Mouse (Mus musculus) frontal cortex, postnatal 25 days (tissue): Measurements from ENCODE around the gene Tbc1d24.

Experiments used
- DNase-seq, 2 experiments: peaks; one replicate each; pipeline ENCODE4 v3.0.0; 2022; ENCODE audit warnings: low spot score in 2 of 2

Tbc1d24 gene

DNA sequence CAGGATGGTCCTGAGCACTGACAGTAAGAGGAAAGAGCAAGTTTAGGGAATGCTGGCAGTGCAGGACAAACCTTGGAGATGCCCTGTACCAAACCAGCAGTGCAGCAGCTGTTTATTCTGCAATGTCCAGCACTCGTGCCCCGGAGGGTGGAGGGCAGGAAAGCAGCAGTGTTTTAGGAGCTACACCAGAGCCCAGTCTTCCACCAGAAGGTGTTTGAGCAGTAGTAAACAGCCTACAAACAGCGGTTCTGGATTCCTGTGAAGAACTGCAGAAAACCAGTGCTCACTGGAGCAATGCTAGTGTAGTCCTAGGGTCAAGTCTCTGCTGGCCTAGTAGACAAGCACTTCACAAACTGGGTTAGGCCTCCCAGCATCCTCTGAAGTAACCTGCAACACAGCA is 31.1 kb downstream of the Tbc1d24 start:
- no peak for DNase-seq

DNA sequence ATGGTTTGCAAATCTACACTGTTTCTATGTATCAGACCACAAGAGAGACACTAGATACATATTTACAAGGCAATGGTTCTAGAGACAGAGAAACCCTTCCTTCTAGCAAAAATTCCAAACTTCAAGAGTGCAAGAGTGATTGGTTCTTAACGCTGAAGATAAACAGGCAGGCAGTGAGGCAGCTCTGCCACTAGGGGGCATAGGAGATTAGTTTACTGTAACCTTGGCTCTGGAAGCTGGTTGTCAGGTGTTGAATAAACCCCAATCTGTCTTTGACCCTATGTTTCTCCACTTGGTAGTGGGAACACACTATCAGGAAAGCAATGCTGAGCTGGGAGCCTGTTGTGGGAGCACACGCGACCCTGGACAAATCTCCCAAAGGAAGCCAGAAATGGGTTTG is 31.9 kb downstream of the Tbc1d24 start:
- peak; percentile 44 to 49 for DNase-seq

DNA sequence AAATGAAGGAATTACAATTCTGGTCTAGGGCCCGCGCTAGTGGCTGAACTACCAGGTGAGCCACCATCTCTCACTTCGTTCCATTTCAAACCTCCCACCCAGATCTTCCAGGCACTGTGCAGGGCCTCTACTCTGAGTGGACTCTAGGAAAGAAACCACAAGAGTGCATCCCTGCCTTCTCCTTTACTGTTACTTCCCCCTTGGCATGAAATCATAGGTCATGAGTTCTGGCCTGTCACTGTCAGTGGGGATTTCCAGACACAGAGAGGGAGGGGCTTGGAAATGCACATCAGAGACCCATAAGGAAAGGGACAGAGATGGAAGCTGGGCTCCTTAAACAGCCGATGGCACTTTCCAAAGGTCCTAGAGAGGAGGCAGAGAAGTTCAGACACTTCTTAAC is 33.6 kb downstream of the Tbc1d24 start:
- DNase-seq, result no peak

DNA sequence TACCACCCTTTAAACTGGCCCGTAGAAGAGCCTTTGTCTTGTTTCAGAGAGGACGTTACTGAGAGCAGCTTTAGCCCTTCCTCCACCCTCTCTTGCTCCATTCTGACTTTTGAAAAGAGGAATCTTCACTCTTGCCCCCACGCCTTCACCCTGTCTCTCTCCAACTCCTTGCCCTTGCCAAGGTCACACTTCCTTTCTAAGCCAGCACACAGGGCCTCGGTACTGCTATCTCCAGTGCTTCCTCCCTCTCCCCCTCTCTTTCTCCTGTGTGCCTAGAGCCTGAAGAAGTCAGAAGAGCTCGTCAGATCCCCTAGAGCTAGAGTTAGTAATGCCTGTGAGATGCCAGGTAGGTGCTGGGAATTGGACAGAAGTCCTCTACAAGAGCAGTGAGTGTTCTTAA is 34.6 kb downstream of the Tbc1d24 start:
- DNase-seq, result no peak

DNA sequence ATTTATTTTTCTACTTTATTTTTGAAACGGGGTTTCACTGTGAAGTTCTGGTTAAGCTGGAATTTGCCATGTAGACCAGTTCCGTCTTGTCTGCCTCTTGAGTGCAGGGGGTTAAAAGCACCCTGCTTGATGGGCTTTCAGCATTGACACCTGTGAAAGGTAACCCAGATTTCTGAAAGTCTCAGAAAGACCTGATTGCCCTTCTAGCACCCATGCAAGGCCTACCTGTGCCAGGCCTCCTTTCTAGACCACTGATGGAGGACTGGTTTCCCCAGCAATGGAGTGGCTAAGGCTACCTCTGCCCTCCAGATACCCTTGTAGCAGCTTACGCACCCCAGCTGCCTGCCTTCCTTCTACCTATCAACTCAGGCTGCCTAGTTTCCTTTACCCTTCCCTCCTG is 35.2 kb downstream of the Tbc1d24 start:
- no peak for DNase-seq

DNA sequence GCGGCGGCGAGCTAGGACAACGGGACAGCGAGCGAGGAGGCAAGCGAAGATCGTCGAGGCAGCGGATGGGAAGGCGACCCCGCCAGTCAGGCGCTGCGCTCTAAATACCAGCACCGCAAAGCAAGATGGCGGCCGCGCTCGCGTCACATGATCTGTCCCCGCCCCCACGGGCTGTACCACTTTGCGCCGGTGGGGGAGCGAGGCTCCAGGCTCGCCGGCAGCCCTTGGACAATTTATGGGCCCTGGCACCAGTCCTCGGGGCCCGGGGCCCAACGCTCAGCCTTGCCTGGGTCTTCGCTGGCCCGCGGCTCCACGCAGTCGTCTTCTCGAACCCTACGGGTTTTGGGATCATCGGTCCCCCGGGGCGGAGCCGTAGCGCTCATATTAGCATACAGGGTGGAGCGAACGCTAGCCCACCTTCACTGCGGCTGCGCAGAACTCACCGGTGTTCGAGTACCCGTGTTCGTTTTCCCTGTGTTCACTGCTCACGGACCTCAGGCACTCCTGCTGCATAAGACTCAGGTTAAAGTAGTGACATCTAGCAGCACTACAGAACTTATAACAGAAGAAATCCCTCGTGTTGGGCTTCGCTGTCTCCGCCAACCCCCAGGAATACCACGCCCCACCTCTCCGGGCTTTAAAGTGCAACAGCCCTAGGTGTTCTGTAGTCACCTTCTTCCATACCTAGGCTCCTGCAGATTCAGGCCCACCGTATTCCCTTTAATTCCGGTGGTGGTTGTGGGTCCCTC is 35.9 kb downstream of the Tbc1d24 start, which contains the start of gene Atp6v0c:
Gene Atp6v0c, minus strand, starts transcription at position 386 of the 749 bp plus-strand sequence.
- peak; percentile 93 to 95 for DNase-seq

DNA sequence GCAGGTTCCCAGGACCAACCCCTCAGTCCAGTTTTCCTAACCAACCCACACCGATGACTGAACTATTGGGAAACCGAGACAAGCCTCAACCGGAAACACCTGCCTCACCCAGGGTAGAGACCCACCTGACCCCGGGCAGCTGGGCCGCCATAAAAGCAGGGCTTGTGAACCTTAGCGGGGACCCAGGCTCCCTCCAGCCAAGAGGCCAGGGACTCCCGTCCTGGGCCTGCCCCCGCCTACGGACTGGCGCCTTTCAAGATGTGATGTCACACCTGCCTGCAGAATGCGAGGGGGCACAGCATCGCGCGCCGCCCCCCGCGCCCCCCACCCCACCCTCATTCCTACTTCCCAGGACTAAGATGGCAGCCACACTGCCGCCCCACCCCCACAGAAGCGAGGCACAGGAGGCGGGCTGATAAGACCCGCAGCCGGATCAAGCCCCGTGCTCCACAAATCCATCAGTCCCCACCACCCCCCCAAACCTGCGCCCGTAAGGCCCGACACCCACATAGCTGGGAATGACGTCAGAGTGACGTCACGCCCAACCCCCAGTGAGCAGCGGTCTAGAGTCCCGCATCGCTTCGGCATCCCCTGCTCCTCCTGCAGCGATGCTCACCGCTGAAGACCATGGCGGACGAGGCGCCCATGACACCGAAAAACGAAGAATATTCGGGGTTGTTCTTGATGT is 36.6 kb downstream of the Tbc1d24 start:
- peak in 1 of 2 experiments; percentile 69 for DNase-seq

DNA sequence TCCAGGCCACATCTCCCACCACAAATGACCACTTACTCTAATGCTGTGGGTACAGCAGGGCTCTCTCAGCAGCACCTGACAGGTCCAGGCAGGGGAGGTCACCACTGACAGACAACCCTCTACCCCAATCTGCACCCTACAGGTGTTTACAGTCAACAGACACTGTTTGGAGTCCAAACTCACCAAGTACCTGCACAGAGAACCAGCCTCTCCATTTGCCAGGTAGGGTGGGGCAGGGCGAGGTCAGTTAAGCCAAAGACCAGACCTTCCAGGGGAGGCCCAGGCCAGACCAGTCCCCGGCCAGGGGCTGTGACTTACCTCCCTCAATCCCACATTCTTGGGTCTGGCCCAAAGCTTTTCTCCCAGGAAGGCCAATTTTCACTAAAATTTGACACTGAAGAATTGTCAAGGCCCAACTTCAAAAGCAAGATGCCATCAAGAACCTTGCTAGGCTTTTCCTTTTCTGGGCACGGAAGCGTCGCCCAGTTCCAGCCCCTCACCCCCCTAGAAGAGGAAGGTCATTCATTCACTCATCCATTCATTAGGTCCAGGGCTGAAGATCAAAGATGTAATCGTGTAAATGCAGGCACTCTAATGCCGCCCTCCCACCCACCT is 37.4 kb downstream of the Tbc1d24 start:
- no peak for DNase-seq

DNA sequence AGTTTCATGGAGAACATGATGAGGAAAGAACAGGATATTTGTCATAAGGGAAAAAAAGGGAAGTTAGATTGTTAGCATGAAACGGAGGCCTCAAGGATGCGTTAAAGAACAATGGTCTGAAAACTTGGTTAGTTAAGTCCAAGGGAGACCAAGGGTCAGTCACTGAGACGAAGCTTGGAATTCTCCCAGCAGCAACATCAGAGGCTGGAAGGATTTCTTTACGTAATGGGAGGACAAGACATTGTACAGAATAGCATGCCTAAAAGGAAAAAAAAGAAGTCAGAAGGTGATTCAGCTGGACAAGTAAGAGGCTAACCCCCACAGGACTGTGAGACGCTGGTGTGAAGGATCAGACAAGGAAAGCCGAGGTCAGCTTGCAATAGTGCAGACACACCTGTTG is 38.2 kb downstream of the Tbc1d24 start:
- no peak for DNase-seq

DNA sequence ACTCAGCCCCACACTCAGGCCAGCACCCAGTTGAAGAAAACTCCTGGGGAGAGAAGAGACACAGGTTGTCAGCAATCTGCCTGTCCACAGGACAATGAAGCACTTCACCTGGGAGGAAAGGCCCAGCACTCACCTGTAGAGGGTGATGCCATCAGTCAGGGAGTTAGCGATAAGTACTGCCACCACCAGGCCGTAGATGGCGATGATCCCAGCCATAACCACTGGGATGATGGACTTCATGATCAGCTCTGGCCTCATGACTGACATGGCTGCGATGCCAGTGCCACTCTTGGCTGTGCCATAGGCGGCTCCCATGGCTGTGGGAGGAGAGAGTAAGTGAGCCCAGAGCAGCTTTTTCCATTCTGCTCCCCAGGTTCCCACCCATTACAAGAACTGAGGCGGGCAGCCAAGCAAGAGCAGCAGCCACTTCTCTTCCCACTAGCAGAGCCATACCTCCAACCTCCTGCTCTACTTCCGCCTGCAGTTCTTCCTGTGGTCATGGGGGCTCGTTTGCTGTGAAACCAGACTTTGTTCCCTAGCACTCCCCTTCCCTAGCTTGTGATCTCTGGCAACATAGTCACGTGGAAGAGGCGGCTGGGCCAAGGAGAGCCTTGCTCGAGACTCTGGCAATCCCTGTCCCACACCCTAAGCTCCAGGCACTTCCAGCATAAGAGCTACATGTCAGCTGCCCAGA is 40.6 kb downstream of the Tbc1d24 start:
- DNase-seq, result no peak

DNA sequence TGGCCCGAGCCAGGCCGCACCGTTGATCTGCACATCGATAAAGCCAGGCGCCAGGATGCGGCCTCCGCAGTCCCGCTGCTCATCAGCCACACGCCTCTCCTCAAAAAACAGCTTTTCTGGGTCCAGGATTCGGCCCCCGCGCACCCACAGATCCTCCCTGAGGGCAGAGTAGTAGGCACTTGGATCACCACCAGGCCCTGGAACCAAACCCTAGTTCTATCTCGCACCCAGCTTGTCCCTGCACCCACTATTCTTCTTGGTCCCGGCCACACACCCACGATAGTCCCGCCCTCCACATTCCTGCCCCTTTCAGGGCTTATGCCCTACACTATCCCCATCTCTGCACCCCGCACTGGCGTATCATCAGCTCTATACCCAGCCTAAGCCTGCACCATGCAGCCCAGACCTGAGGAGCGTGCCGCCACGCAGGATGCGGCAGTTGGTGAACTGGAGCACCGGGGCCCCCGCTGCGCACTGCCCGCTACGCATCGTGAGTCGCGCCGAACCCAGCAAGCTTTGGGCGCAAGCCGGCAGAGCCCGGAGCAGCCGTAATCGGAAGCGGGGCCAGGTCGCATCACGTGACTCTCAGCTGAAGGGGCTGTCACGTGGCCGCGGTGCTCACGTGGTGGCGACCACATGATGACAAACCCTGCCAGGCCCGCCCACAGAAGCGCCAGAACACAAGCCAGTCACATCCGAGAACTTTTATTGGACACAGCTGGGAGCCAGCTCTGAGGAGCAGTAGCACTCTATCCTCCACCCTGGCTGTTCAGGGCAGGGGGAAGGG is 42.0 kb downstream of the Tbc1d24 start, which contains the start of gene Amdhd2:
Gene Amdhd2, minus strand, starts transcription at position 591 of the 787 bp plus-strand sequence.
- peak; percentile 97 to 98 for DNase-seq

DNA sequence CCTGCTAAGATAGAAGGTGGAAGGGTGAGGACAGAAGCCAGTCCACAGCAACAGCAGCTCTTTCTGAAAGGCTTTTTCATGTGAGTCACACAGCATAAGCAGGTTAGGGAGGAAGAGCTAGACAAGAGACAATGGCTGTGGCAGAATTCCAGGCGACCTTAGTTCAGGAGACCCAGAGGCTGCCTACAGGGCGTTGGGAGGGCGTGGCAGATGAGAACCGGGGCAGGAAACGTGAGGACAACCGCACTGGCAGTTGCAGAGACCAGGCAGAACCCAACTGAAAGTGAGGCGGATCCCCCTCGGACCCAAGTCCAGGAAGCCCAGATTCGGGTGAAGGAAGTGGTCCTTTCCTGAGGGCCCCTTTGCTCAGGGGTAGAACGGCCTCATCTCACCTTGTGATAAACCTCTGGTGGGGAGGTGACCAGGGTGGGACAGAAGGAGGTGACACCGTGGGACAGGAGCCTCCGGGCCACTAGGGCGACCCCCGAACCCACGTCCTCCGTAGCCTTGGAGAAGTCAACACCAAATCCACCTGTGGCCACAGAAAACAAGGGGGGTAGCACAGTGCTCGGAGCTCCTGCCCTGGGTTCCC is 42.7 kb downstream of the Tbc1d24 start:
- no peak for DNase-seq

DNA sequence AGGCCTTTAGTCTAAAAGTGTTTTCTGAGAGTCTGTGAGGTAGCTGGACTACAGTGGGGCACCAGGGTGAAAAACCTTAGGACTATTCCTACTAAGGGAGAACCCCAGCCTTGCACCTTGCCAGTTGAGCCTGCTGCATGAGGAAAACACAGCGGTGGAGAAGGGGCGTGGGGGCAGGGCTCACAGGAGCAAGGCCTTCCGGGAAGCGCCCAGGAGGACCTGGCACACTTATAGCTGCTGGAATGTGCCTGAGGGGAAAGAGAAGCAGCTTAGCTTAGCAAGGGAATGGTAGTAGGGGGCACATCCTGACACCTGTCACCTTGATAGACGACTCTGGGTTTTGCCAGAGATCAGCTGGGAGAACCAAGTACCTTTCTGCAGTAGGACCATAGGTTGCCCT is 43.9 kb downstream of the Tbc1d24 start:
- DNase-seq, result no peak

DNA sequence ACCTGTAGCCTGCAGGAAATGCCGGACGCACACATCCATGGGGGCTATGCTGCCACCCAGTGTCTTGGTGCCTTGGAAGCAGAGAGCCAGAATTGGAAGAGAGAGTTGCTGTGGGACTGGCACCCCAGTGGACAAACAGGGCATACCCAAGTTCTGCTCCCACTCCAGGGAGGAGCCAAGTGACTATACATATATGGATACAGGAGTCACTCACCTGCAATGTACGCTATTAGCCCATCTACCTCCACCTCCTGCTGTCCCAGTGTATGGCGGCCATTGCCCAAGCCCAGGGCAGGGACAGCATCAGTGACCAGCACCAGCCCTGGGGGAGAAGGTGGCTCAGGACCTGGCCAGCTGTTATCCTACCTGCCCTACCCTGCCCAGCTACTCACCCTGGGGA is 47.8 kb downstream of the Tbc1d24 start:
- no peak for DNase-seq

DNA sequence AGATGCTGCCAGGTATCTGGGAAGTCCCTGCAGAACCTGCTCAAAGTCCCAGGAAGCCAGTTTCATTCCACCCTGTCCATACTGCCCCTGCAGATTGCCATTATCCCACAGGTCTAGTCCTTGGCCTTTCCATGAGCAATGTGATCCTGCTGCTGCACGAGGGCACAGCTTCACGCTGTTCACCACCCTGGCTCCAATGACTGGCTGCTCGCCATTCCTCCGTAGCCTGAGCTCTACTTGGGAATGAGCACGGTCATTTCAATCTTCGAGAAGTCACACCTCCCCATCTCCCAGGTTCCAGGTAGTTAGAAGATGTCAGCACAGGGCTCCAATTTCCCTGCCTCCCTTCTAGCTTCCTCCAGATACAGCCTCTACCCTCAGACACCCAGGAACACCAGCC is 48.2 kb downstream of the Tbc1d24 start:
- DNase-seq, result no peak

DNA sequence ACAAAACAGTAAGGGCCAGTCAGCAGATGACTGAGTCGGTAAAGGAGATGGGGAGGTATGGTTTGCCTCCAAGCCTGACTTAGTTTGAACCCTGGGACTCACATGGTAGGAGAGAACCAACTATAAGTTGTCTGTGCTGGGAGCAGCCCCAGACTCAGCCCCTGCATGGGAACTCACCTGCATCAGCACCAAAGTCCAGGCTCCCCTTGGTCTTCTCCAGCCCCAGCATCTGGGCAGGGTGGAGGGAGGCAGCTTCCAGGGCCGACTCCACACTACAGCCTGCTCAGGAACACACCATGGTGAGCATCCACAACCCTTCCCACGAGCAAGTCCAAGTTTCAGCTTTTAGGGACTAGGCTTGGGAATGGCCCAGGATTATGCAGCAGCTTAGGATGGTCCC is 49.0 kb downstream of the Tbc1d24 start:
- DNase-seq, result no peak

DNA sequence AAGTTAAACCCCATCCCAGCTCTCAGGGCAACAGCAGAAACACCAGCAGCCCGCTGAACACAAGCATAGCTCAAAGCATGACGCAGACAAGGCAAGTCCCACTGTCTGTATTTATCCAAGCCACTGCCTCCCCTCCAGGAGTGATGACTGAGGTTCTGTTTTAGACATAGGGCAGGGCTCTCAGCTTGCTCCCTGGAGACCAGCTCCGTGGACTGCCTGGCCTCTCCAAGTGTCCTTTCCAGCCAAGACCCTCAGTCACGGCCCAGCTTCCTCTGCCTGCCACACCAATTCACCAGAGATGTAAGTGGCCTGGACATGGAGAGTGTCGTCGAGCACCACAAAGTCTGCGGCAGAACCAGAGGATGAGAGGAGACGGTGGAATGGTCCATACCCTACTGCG is 49.6 kb downstream of the Tbc1d24 start:
- DNase-seq, result no peak

DNA sequence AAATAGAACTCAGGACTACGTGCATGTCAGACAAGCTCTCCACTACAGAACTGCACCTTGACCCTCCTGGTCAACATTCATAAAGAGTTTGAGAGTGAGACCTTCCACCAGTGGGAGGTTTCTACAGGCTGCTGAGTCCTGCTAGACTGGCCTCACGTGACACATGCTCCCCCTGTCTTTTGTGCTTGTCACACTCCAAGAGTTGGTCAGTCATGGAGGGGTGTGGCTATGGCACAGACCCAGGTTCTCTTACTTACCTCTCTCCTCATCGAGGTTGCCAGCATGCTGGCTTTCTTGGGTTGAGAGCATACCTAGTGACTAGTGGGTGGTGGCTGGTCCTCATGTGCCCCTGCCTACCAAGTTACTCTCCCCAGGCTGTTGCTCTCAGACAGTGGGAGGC is 50.9 kb downstream of the Tbc1d24 start:
- DNase-seq, result no peak

DNA sequence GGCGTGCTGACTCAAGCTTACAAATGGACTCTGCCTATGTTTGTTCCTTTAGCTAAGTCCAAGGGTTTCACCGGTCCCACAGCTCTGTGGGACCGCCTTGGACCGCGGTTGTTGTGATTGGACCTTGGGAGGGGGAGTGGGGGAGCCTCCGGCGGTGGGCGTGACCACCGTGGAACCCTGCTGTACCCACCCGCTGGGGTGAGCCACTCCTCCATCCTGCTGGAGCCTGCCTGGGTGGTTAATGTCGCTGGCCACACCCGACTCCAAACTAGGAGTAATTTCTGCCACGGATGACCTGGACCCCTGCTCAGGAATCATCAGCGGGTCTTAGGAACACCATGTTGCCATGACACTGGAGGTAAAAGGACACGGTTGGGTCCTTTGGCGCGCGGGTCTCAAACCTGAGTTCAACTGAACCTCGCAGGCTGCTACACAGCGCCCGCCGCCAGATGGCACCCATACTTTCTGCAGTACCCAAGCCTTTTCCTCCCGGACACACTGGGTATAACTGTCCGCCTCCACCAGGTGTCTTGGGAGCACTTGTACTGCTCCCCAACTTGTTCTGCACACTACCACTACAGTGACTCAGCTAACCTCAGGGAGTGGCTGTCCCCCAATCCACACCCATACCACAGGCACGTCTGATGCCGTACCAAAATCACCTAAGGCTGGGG is 53.3 kb downstream of the Tbc1d24 start:
- peak; percentile 52 to 54 for DNase-seq

DNA sequence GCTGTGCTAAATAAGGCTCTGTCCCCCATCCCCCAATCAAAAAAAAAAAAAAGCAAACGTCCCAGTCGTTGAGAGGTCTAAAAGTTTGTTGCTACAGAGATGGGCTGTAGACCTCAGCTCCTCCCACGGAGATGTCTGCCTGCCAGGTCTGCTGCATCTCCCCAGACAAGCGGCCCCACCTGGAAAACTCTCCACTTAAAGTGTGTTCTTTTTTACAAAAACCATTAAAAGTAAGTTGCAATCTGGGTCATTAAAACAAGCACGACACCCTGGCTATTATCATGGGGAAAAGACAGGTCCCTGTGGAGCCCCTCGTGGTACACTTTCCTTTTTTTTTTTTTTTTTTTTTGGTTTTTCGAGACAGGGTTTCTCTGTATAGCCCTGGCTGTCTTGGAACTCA is 54.0 kb downstream of the Tbc1d24 start:
- DNase-seq, result no peak

DNA sequence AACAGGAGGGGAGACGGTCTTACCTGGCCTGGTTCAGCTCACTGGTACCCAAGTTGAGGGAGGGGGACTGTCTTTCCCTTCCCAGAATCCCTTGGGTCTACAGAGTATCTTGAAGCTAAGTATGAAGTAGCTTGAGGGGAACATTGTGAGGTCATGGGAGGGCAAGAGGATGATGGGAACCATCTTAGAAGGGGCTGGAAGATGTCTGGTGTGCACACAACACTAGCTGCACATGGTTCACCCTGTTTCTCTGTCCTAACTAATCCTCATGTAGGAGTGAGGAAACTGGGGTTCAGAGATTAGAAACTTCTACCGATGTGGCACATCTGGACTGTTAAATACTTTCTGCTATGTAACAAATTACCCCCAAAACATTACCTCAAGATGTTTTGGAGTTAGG is 54.5 kb downstream of the Tbc1d24 start, which contains the start of gene Pdpk1:
Gene Pdpk1, minus strand, starts transcription at position 101 of the 400 bp plus-strand sequence.
- DNase-seq, result no peak
